Mouse (Mus musculus): ENCODE measurements around the gene Oaz2. TPM values are rescaled to one million over a fixed set of nuclear protein-coding genes. Genes with fewer than 3 reads are reported as not detected.
A peak's percentile ranks its signal among the peaks of the same experiment; 100 is the strongest.

Gene Oaz2
- polyA plus RNA-seq, 1 experiment from 2014 or later, result 304 TPM

DNA sequence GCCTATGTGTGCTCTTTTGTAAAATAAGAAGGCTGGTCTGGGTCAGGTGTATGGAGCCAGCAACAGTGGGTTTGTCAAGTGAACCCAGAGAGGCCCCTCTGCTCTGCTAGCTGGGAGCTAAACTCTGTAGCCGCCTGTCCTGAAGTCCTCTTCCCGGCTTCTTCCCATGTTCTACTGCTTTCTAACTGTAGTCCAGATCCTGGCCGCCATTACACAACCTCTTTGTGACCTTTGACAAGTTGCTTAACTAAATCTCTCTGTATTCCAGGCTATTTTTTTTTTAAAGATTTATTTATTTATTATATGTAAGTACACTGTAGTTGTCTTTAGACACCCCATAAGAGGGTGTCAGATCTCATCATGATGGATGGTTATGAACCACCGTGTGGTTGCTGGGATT is 14.1 kb upstream of the Oaz2 start:
- H3K36me3 ChIP-seq, result no peaks in the 10 kb centered on the region
- H3K4me3 ChIP-seq (replicated peaks), result no peak overlapping the region
- no peak overlapping the region for H3K4me2 ChIP-seq (replicated peaks)
- H3K9ac ChIP-seq, result no peak overlapping the region
- no peaks in the 10 kb centered on the region for H3K9me3 ChIP-seq (replicated peaks)
- no peaks in the 10 kb centered on the region for H3K27me3 ChIP-seq
- no peak for ATAC-seq (ENCODE audit: insufficient number of reproducible peaks, low FRiP score, low TSS enrichment, low read depth)
- WGBS, result 90% methylated on average over 4 of the region's 4 CpGs
- H3K4me1 ChIP-seq, result no peaks in the 10 kb centered on the region
- no peak overlapping the region for H3K27ac ChIP-seq (replicated peaks)

DNA sequence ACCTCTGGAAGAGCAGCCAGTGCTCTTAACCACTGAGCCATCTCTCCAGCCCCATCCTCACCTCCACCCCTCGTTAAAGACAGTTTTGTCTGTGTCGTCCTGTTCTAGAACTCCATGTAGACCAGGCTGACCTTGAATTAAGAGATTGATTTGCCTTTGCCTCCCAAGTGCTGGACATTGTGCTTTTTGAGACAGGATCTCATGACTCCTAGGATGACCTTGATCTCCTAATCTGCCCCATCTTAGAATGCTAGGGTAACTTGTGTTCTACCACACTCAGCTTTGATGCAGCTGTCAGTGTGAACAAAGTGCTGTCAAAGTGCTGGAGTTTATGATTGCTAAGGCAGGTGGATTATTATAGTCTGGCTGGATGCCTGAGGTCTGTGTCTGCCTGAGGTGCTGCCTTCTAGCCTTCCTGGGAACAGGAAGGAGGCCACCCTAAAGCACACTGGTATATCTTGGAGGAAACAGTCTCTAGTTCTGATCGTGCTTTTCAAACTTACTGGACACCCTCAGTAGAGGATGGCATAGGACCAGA is 13.0 kb upstream of the Oaz2 start:
- no peak overlapping the region for H3K4me2 ChIP-seq (replicated peaks)
- H3K9me3 ChIP-seq (replicated peaks), result no peaks in the 10 kb centered on the region
- no peak for ATAC-seq (ENCODE audit: insufficient number of reproducible peaks, low FRiP score, low TSS enrichment, low read depth)
- no peaks in the 10 kb centered on the region for H3K4me1 ChIP-seq
- no peak overlapping the region for H3K4me3 ChIP-seq (replicated peaks)
- H3K27me3 ChIP-seq, result no peaks in the 10 kb centered on the region
- no peak overlapping the region for H3K9ac ChIP-seq
- no peak overlapping the region for H3K27ac ChIP-seq (replicated peaks)
- no peaks in the 10 kb centered on the region for H3K36me3 ChIP-seq
- 87% methylated on average over 3 of the region's 3 CpGs for whole genome bisulfite sequencing

DNA sequence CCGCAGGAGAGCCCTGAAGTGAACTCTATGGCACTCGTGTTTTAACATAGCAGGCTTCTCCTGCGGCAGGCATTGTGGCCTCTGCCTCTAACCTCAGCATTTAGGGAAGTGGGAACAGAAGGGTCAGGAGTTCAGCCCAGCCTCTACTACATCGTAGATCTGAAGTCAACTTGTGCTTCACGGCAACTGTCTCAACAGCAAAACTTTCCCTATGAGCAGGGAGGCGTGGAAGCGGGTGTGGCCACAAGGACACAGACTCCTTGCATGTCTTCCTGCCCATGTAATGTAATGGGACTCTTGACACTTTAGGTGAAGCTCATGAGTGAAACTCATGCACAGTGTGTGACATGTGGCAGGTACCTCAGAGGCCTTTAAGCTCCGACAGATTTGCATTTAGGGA is 12.3 kb upstream of the Oaz2 start:
- WGBS, result 86% methylated on average over 8 of the region's 8 CpGs
- no peak for ATAC-seq (ENCODE audit: insufficient number of reproducible peaks, low FRiP score, low TSS enrichment, low read depth)
- Histone ChIP-seq H3K9me3 (replicated peaks) (no peaks in the 10 kb centered on the region), H3K27me3 (no peaks in the 10 kb centered on the region), H3K4me1 (no peaks in the 10 kb centered on the region), H3K36me3 (no peaks in the 10 kb centered on the region), H3K9ac (no peak overlapping the region), H3K4me2 (replicated peaks) (no peak overlapping the region), H3K27ac (replicated peaks) (no peak overlapping the region), H3K4me3 (replicated peaks) (no peak overlapping the region)

DNA sequence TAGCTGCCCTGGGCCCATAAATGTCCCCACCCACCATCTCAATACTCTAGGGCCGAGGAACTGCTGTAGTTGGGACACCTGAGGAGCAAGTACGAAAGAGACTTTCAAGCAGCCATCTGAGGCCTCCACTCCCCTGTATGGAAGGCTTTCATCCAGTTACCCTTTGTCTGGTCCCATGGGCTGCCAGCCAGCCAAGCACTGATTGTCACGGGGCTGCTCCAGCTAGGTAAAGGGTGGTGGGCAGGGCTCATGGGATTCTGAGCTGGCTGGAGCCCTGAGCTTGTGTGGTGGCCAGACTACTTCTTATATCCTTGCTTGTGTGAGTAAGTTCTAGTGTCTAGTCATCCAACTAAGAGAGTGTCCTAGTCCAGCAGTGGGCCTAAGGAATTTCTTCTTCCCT is 10.6 kb upstream of the Oaz2 start:
- WGBS, result 83% methylated on average over 3 of the region's 3 CpGs
- no peaks in the 10 kb centered on the region for H3K36me3 ChIP-seq
- H3K9ac ChIP-seq, result no peak overlapping the region
- no peaks in the 10 kb centered on the region for H3K27me3 ChIP-seq
- H3K4me1 ChIP-seq, result no peaks in the 10 kb centered on the region
- H3K4me3 ChIP-seq (replicated peaks), result no peak overlapping the region
- H3K4me2 ChIP-seq (replicated peaks), result no peak overlapping the region
- H3K27ac ChIP-seq (replicated peaks), result no peak overlapping the region
- ATAC-seq (ENCODE audit: insufficient number of reproducible peaks, low FRiP score, low TSS enrichment, low read depth), result no peak
- H3K9me3 ChIP-seq (replicated peaks), result no peaks in the 10 kb centered on the region

DNA sequence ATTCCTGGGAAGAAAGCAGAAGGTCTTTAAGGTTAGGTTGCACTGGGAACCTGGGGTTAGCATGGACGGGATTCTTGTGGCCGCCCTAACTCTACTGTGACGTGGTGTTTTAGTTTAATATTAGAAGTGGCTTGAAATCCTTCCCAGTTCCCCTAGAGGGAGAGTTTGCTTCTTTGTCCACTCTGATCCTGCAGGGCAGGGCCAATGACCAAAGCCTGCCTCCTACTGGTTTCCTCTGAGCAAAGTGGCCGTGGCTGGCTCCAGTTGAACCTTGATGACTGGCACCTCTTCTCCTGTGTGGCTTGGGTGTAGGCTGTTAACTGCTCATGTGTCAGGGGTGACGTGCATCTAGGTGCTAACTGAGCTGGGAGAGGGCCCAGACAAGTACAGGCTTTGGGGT is 6.8 kb upstream of the Oaz2 start:
- ATAC-seq (ENCODE audit: insufficient number of reproducible peaks, low FRiP score, low TSS enrichment, low read depth), result no peak
- Histone ChIP-seq H3K9me3 (replicated peaks) (no peaks in the 10 kb centered on the region), H3K27me3 (no peaks in the 10 kb centered on the region), H3K27ac (replicated peaks) (no peak overlapping the region), H3K4me1 (no peaks in the 10 kb centered on the region), H3K36me3 (no peaks in the 10 kb centered on the region), H3K4me2 (replicated peaks) (no peak overlapping the region), H3K4me3 (replicated peaks) (no peak overlapping the region), H3K9ac (no peak overlapping the region)
- 59% methylated on average over 5 of the region's 5 CpGs for WGBS

DNA sequence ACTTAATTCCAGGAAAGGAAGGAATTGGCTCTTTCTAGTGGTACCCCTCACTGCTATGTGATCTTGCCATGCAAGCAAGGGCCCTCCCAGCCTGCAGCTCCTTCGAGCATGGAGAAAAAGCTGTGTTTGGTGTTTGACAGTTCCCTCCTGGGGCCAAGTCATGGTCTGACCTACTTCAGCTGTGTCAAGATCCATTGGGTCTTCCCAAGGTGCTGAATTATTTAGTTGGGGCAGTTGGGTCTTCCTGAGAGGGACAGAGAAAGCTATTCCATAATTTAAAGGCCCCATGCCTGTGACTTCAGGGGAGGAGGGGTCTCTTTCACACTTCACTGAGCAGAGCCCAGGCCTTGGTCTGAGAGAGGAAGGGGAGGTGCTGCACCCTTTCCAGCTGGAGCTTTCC is 6.3 kb upstream of the Oaz2 start:
- H3K27ac ChIP-seq (replicated peaks), result no peak overlapping the region
- H3K4me3 ChIP-seq (replicated peaks), result no peak overlapping the region
- 38% methylated on average over 1 of the region's 1 CpGs for WGBS
- H3K36me3 ChIP-seq, result no peaks in the 10 kb centered on the region
- no peaks in the 10 kb centered on the region for H3K27me3 ChIP-seq
- H3K4me1 ChIP-seq, result no peaks in the 10 kb centered on the region
- H3K9me3 ChIP-seq (replicated peaks), result no peaks in the 10 kb centered on the region
- H3K9ac ChIP-seq, result no peak overlapping the region
- ATAC-seq (ENCODE audit: insufficient number of reproducible peaks, low FRiP score, low TSS enrichment, low read depth), result no peak
- no peak overlapping the region for H3K4me2 ChIP-seq (replicated peaks)

DNA sequence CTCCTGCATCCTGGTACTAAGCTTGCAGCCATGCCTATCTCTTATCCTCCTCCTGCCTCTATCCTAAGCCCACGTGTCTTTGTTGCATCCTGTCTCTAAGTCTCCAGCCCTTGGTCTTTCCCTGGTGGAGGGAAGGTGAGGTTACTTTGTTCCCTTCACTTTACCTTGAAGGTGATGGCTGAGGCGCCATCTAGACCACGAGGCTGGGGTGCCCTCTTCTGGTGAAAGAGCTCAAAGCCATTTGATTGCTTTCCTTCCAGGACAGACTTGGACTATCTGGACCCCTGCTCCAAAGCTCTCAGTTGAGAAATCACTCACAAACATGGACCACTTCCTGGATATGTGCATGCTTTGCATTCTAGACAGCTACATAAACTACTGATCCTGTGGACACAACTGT is 3.6 kb upstream of the Oaz2 start:
- Histone ChIP-seq H3K4me3 (replicated peaks) (no peak overlapping the region), H3K9ac (no peak overlapping the region), H3K27ac (replicated peaks) (no peak overlapping the region), H3K9me3 (replicated peaks) (no peaks in the 10 kb centered on the region), H3K4me2 (replicated peaks) (no peak overlapping the region), H3K36me3 (no peaks in the 10 kb centered on the region), H3K4me1 (no peaks in the 10 kb centered on the region), H3K27me3 (no peaks in the 10 kb centered on the region)
- no peak for ATAC-seq (ENCODE audit: insufficient number of reproducible peaks, low FRiP score, low TSS enrichment, low read depth)
- 2% methylated on average over 3 of the region's 3 CpGs for WGBS

DNA sequence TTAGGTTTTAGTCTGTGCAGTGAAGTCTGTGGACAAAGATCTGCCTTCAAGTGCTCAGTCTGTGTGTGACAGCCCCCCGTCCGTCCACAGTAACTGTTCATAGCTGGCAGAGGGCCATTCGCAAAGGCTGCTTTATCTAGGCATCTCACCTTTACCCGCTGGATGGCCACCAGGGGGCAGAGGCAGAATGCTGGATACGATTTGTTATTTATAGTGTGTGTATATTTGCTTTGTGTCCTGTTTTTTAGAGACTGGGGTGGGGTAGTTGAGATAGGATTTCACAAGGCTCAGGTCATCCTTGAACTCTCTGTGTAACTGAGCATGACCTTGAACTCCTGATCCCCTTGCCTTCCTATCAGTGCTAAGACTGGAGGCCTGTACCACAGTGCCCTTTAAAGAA is 1.8 kb upstream of the Oaz2 start:
- ATAC-seq (ENCODE audit: insufficient number of reproducible peaks, low FRiP score, low TSS enrichment, low read depth), result 0 out of 2 replicates have a peak, but pooled peaks have one; percentile 17
- Histone ChIP-seq H3K27ac (replicated peaks) (no peak overlapping the region), H3K4me1 (no peaks in the 10 kb centered on the region), H3K9me3 (replicated peaks) (no peaks in the 10 kb centered on the region), H3K4me3 (replicated peaks) (no peak overlapping the region), H3K9ac (no peak overlapping the region), H3K27me3 (no peaks in the 10 kb centered on the region), H3K36me3 (no peaks in the 10 kb centered on the region), H3K4me2 (replicated peaks) (no peak overlapping the region)
- WGBS, result 11% methylated on average over 5 of the region's 5 CpGs

DNA sequence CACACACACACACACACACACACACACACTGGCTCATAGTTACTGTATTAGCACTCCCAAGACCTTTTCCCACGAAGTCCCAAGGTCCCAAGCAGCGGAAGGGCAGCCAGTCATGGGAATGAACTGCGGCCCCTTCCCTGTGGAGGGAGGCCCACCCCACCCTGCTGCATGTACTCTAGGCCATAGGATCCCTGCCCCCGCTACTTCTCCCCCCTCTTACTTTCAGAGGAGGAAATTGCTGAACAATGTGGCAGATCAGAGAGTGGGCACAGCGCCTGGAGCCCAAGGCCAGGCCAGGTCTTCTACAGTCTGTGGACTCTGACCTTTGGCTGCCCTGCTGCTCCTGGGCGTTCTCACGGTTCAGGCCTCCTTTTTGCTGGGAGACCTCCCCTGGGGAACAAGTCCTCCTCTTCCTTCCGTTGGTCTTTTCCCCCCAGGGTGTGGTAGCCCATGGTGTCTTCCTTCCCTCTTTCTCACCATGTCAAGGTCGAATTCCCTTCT is 3.7 kb downstream of the Oaz2 start:
- Histone ChIP-seq H3K9me3 (replicated peaks) (no peaks in the 10 kb centered on the region), H3K9ac (no peak overlapping the region), H3K4me1 (peaks cover 12% of the 10 kb centered on the region), H3K4me2 (replicated peaks) (no peak overlapping the region), H3K27ac (replicated peaks) (no peak overlapping the region), H3K4me3 (replicated peaks) (no peak overlapping the region), H3K27me3 (no peaks in the 10 kb centered on the region), H3K36me3 (no peaks in the 10 kb centered on the region)
- WGBS, result 56% methylated on average over 9 of the region's 9 CpGs
- ATAC-seq (ENCODE audit: insufficient number of reproducible peaks, low FRiP score, low TSS enrichment, low read depth), result no peak

DNA sequence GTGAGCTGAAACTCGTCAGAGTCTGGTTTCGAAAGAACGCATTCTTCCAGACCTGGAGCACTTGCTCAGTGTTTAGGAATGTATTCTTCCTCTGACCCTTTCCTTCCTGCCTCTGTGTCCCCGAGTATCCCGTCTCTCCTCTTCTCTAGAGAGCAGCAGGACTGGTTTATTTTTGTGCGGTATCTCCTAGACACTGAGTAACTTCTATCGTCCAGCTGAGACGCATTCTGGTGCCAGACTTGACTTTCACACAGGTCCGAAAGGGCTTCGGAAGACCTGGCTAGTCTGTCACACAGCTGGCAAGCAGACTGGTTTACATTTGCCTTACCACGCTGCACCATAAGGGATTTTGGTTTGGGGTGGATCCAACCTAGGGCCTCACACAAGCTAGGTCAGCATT is 5.2 kb downstream of the Oaz2 start:
- 54% methylated on average over 11 of the region's 11 CpGs for WGBS
- ATAC-seq (ENCODE audit: insufficient number of reproducible peaks, low FRiP score, low TSS enrichment, low read depth), result no peak
- H3K36me3 ChIP-seq, result no peaks in the 10 kb centered on the region
- no peak overlapping the region for H3K4me3 ChIP-seq (replicated peaks)
- H3K9me3 ChIP-seq (replicated peaks), result no peaks in the 10 kb centered on the region
- H3K27me3 ChIP-seq, result no peaks in the 10 kb centered on the region
- H3K9ac ChIP-seq, result no peak overlapping the region
- peak overlapping the region; percentile 44; the same call in 1 of the 2 replicates for H3K27ac ChIP-seq (replicated peaks)
- peaks cover 22% of the 10 kb centered on the region for H3K4me1 ChIP-seq
- H3K4me2 ChIP-seq (replicated peaks), result no peak overlapping the region

DNA sequence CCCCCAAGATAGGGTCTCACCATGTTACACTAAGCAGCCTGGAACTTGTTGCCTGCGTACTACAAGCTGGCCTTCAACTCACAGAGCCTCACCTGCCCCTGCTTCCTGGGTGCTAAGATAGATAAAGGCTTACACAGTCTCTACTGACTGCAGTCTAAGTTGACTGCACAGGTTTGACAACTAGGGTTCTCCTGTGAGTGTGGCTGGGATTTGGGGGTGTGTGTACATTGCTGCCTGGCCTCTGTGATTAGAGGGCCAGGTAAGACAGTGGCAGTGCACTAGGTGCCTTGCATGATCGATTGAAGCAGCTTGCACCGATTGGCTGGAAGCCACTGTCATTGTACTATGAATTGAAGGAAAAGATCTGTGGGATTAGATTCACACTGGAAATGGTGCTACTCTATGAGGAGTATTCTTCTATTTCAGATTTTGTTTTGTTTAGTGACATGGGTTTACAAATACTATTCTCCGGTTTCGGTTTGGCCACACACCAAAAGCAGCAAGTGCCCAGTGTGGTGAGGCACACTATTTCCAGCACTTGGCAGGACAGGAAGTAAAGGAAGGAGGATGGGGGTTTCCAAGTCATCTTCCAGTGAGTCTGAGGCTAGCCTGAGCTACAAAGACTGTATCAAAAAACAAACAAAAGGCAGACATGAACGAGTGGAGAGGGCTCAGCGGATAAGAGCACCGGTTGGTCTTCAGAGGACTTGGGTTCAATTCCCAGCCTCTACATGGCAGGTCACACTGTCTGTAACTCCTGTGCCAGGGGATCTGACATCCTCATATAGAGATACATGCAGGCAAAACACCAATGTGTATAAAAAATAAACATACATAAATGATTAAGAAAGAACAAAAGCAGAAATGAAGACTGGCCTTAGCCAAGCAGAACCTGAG is 7.9 kb downstream of the Oaz2 start:
- Histone ChIP-seq H3K4me2 (replicated peaks) (peak overlapping the region; percentile 55), H3K9ac (no peak overlapping the region; the same call in 1 of the 2 replicates), H3K9me3 (replicated peaks) (no peaks in the 10 kb centered on the region), H3K27me3 (no peaks in the 10 kb centered on the region), H3K4me1 (peaks cover 49% of the 10 kb centered on the region), H3K36me3 (no peaks in the 10 kb centered on the region), H3K27ac (replicated peaks) (peak overlapping the region; percentile 31), H3K4me3 (replicated peaks) (peak overlapping the region; percentile 70)
- WGBS, result 54% methylated on average over 8 of the region's 8 CpGs
- ATAC-seq (ENCODE audit: insufficient number of reproducible peaks, low FRiP score, low TSS enrichment, low read depth), result peak; percentile 20; the same call in 1 of the 2 replicates

Measured in embryonic facial prominence, embryonic 15.5 days (tissue).